Comparison of ENCODE assay signal across 31 mouse cellular contexts in the genomic region with DNA sequence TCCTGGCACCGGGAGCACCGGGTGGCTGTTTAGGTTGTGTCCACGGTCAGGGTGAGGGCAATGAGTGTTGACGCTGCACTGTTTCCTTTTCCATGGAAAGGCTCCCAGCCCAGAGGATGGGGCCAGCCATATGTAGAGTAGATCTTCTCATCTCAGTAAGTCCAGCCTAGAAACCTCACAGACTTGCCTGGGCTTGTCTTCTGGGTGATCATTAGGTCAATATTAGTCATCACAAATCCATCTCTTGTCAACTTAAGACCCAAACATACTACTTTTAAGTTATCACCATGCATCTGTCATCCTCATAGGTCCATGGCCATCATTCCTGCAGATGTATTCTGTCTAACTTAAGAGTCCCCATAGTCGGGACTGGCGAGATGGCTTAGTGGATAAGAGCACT.
"Had no signal": no experiment of that assay in that cellular context is flagged by ENCODE, and none has a peak within 500 bp of the region (broad histone marks: within the 10 kb centered on the region; RNA-seq: fewer than 3 reads in every experiment).

No protein-coding gene starts in this region.

- H3K9me3 ChIP-seq: heart, embryonic 10.5 days; heart, embryonic 12.5 days; heart, embryonic 13.5 days; heart, embryonic 15.5 days; hindbrain, embryonic 10.5 days; hindbrain, embryonic 12.5 days; hindbrain, embryonic 13.5 days; hindbrain, embryonic 15.5 days; intestine, embryonic 15.5 days; kidney, embryonic 15.5 days had no signal

- H3K36me3 ChIP-seq: heart, embryonic 10.5 days; heart, embryonic 12.5 days; heart, embryonic 13.5 days; heart, embryonic 15.5 days; hindbrain, embryonic 10.5 days; hindbrain, embryonic 12.5 days; hindbrain, embryonic 13.5 days; hindbrain, embryonic 15.5 days; intestine, embryonic 15.5 days; kidney, embryonic 15.5 days had no signal

- H3K27ac ChIP-seq: heart, embryonic 10.5 days; heart, embryonic 13.5 days; heart, embryonic 15.5 days; hindbrain, embryonic 10.5 days; hindbrain, embryonic 12.5 days; hindbrain, embryonic 13.5 days; hindbrain, embryonic 14.5 days; hindbrain, embryonic 15.5 days; hindbrain, postnatal 0 days; intestine, embryonic 15.5 days; kidney, embryonic 15.5 days; kidney, postnatal 0 days; layer of hippocampus, adult 2 months; left cerebral cortex, adult 2 months had no signal

- H3K4me1 ChIP-seq: heart, embryonic 10.5 days; heart, embryonic 12.5 days; heart, embryonic 13.5 days; heart, embryonic 15.5 days; hindbrain, embryonic 10.5 days; hindbrain, embryonic 12.5 days; hindbrain, embryonic 13.5 days; hindbrain, embryonic 15.5 days; intestine, embryonic 15.5 days; kidney, embryonic 15.5 days had no signal

- H3K9ac ChIP-seq: heart, embryonic 12.5 days; heart, embryonic 13.5 days; heart, embryonic 15.5 days; hindbrain, embryonic 12.5 days; hindbrain, embryonic 13.5 days; hindbrain, embryonic 14.5 days; hindbrain, embryonic 15.5 days; intestine, embryonic 15.5 days; kidney, embryonic 15.5 days had no signal

- H3K4me2 ChIP-seq: heart, embryonic 11.5 days; heart, embryonic 12.5 days; heart, embryonic 13.5 days; heart, embryonic 15.5 days; hindbrain, embryonic 12.5 days; hindbrain, embryonic 13.5 days; hindbrain, embryonic 14.5 days; hindbrain, embryonic 15.5 days; intestine, embryonic 15.5 days; kidney, embryonic 15.5 days had no signal

- DNase-seq: heart, postnatal 10 days; heart, postnatal 14 days; heart, postnatal 36 days; heart, postnatal 4 days; kidney, adult 11 months; kidney, adult 18-20 months; kidney, adult 2 months; kidney, adult 8-10 months; kidney, adult 9 months; kidney, postnatal 14 days; kidney, postnatal 25 days; kidney, postnatal 36 days; kidney, postnatal 4 days; layer of hippocampus, adult 9-11 months; layer of hippocampus, postnatal 36 days had no signal

- H3K4me3 ChIP-seq: heart, embryonic 10.5 days; heart, embryonic 12.5 days; heart, embryonic 13.5 days; heart, embryonic 15.5 days; hindbrain, embryonic 10.5 days; hindbrain, embryonic 12.5 days; hindbrain, embryonic 13.5 days; hindbrain, embryonic 15.5 days; intestine, embryonic 15.5 days; kidney, embryonic 15.5 days; layer of hippocampus, adult 2 months; left cerebral cortex, adult 2 months had no signal

- H3K27me3 ChIP-seq: heart, embryonic 12.5 days; heart, embryonic 13.5 days; heart, embryonic 15.5 days; hindbrain, embryonic 12.5 days; hindbrain, embryonic 13.5 days; hindbrain, embryonic 15.5 days; intestine, embryonic 15.5 days; kidney, embryonic 15.5 days had no signal
